Mouse (Mus musculus): ENCODE data around the gene Scn11a.

Scn11a gene

DNA sequence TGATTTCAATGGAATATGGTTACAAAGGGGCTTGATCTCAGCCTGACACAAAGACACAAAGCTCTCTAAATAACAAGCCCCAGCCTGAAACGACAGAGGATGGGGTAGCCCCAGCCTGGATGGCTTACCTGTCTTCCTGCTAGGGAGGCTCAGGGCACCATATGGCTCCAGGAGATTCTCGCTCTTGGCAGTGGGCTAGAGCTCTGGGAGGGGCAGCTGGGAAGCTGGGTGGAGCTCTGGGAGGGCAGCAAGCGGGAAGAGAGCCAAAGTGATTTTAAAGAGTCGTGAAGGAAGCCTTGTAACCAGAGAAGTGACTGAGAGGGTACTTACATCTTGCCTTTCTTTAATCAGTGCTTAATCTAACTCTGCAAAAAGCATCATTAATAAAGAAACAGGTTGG, at the start of gene Scn11a:
Scn11a (minus strand) TSS at position 160 of the 400 bp plus-strand sequence.
- no peak for DNase-seq

DNA sequence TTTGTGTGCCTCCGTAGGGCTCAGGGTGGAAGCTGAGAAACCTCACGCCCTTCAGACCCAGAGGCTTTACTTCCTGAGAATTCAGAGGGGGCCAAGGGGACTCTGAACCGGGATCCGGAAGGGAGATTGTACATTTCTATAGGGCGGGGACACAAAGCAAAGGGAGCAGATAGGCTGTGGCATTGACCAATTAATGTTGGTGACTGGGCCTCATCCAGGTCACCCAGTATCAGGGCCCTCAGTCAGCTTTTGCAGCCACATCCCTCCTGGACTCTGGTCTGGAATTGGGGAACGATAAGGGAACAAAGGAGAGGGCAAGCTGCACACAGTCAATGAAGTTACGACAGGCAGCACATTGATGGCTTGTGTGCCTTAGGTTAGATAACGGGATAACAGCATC, 28.9 kb upstream of the Scn11a start:
- DNase-seq, result no peak

DNA sequence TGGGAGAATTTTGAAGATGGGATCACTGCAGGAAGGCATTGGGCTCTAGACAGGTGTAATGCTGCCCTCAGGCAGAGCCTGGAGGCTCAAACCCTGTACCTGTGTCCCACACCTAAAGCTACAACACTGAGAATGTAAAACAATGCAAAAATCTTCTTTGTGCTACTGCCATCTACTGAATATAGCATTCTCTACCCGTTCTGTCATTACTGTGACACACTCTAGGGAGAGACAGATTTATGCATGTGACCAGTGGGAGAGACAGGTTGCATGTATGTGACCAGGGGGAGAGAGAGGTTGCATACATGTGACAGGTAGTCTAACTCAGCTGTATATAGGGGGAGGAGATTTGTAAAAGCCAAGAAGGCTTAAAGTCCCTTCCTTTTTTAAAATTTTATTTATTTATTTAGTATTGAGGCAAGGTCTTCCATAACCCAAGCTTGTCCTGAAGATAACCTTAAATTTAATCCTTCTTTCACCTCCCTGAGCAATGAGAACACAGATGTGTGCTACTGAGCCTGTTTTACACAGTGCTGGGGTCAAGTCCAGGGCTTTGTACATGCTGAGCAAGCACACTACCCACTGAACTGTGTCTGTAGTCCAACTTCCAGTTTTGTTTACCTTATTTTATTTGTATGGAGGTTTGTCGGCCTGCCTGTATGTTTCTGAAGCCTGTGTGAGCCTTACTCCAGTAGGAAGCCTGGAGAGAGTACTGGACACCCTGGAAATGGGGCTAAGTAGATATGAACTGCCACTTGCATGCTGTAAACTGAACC, 28.0 kb upstream of the Scn11a start:
- no peak for DNase-seq

- no peak for DNase-seq
These were observed 27.2 kb upstream of the Scn11a start for GRCm38 (mm10) chr9:119852347-119853030.

GRCm38 (mm10) chr9:119849214-119849613, 24.0 kb upstream of the Scn11a start:
- DNase-seq, result no peak

- DNase-seq, result no peak
These were observed 23.4 kb upstream of the Scn11a start for GRCm38 (mm10) chr9:119848671-119849070.

- DNase-seq, result no peak
These were observed 21.9 kb upstream of the Scn11a start for GRCm38 (mm10) chr9:119847187-119847586.

DNA sequence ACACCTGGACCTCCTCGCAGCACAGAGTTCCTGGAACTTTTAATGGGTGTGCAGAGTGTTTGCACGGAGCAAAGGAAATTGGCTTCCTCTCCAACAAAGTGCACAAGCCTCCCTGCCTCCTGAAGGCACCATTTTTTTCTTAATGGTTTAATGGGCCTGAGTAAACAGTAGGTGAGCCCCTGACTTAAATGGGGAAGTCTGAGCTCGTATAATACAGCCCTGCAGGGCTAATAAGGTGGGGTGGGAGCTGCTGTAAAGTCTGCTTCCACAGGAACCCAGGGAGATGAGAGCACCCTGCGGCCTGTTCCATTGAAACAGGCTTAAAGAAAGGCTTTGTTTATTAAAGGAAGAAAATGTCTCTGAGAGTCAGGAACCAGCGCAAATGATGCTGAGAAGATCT, 19.5 kb upstream of the Scn11a start:
- DNase-seq, result no peak

- DNase-seq, result no peak
These were observed 18.3 kb upstream of the Scn11a start for GRCm38 (mm10) chr9:119843549-119843948.

DNA sequence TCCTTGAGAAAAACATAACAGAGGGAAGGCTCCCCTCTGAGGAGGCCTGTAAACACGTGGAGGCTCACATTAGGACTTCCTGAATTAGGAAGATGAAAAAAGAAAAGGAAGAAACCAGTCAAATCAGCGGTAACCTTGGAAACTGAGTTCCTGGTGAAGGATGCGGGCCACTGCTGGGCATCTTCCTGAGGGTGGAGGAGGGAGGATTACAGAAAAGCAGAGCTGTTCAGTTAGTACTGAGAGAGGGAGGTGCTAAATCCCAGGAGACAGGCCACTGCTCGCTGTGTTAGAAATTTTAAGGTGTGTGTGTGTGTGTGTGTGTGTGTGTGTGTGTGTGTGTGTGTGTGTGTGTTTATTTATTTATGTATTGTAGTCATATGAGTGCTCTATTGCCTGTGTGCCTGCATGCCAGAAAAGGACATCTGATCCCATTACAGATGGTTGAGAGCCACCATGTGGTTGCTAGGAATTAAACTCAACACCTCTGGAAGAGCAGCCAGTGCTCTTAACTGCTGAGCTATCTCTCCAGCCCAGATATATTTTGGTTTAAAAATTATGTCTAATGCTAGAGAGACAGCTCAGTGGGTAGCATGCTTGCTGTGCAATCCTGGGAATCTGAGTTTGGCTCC, 17.4 kb upstream of the Scn11a start:
- DNase-seq, result no peak

DNA sequence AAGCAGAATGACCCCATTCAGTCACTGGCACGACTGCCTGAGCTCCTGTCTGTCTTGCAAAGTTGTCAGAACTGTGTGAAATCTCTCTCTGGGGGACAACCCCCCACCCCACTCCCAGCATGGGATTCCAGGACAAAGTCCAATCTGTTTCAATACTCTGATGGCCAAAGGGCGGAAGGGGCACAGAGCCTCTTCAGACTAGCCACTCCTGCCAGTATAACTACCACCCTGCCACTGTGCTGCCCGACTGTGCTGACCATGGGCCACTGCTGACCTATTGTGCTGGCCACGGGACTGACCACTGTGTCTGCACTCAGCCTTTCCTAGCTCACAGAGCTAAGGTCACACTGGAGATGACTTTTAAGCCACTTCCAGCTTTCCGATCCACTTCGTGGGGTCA, 16.8 kb upstream of the Scn11a start:
- peak in 1 of 2 experiments; percentile 5 for DNase-seq

- DNase-seq, result no peak
These were observed 15.9 kb upstream of the Scn11a start for GRCm38 (mm10) chr9:119841159-119841558.

DNA sequence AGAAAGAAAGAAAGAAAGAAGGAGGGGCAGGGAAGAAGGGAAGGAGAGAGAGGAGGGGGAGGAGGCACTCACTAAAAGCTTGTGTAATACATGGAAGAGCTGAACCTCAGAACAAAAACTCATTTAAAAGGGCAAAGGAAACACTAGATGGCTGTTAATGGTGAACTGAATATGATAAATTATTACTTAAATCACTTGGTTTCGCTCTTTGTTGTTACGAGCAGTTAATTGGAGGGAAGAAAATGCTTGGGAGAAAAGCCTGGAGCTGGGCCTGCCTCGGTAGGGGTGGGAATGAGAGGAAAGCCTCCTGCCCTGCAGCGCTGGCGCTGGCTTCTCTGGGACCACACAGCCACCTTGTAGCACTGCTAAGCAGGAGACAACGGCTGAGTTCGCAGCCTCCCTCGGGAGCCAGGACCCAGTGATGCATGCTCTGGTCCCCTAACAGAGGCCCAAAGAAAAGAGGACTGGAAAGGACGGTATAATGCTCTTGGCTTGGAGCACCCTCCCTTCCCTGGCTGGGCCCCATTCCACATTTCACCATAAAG, 10.4 kb upstream of the Scn11a start:
- DNase-seq, result no peak

GRCm38 (mm10) chr9:119831001-119831400, 5.7 kb upstream of the Scn11a start:
- DNase-seq, result no peak

- DNase-seq, result no peak
These were observed 1.5 kb downstream of the Scn11a start for GRCm38 (mm10) chr9:119823722-119824121.

DNA sequence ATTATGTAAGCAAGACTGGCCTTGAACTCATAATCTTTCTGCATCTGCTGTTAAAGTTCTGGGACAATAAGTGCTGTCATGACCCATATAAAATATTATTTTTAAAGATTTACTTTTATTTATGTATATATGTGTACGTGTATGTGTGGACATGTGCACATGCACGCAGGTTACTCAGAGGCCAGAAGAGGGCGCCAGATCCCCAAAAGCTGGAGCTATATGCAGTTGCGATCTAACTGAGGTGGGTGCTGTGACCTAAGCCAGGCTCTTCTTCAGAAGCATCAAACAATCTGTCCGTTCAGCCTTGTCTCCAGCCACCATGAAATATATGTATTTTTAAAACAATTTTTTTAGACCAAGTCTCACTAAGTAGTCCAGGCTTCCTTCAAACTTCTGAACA, 11.6 kb downstream of the Scn11a start:
- DNase-seq, result no peak

DNA sequence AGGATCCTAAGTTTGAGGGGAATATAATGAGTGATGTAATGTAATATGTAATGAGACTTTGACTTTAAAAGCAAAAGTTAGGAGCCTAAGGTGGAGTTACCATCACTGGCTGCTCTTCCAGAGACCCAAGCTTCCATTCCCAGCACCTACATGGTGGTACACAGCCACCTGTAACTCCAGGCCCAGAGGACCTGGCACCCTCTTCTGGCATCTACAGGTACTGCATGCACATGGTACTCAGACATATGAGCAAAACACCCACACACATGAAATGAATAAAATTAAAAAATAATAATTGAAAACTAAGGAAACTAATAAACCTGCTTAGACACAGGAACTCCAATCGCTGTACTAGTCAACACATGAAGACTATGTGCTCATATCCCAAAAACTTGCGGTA, 18.8 kb downstream of the Scn11a start:
- DNase-seq, result no peak

GRCm38 (mm10) chr9:119804501-119804847, 20.8 kb downstream of the Scn11a start:
- DNase-seq, result no peak

- DNase-seq, result no peak
These were observed 21.3 kb downstream of the Scn11a start for GRCm38 (mm10) chr9:119803845-119804500.

- DNase-seq, result no peak
These were observed 22.0 kb downstream of the Scn11a start for GRCm38 (mm10) chr9:119803169-119803827.

GRCm38 (mm10) chr9:119801460-119801859, 23.8 kb downstream of the Scn11a start:
- DNase-seq, result no peak

DNA sequence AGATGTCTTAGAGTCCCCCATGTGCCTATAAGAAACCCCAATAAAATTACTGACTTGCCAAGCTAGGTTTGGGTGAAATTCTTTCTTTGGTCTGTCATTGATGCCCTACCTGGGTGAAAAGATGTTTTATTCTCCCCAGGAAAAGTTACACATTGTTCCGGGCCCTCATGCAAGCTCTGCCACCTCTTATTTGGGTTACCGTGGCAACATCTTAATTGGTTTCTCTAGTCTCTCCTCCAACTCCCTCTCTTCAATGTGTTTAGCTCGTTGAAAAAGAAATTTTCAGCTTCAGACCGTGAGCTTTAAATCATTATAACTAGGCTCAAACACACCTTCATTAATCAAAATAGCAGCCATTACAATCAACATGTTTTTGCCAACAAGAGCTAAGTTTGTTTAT, 28.5 kb downstream of the Scn11a start:
- DNase-seq, result no peak
